Mouse (Mus musculus): Measurements from ENCODE around the gene Slco2a1.
A peak's percentile ranks its signal among the peaks of the same experiment; 100 is the strongest.

Slco2a1 gene

DNA sequence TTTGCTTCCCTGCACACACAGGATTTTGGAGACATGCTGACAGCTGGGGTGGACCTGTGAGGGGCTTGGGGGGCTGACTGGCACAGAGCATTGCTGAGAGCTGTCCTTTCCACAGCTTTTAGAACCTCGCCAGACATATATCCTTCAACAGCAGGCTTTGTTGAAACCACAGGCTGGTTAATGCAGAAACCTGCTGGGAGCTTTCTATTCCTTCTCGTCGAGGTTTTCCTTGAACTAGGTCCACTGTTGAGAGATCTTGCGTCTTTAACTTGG is 2.6 kb downstream of the Slco2a1 start:
- no peak for TF ChIP-seq POU5F1 (IDR thresholded peaks at IDR 0.05; ENCODE audit: borderline replicate concordance, low read length)
- no peak for TF ChIP-seq CTCF (conservative IDR thresholded peaks at IDR 0.05; ENCODE audit: low read length)
- no peak for TF ChIP-seq NANOG (IDR thresholded peaks at IDR 0.05; ENCODE audit: borderline replicate concordance, low read length)
- Histone ChIP-seq H3K4me1 (replicated peaks; ENCODE audit: low read depth, low read length) (no peaks in the 10 kb centered on the region), H3K9me3 (ENCODE audit: low read length) (no peaks in the 10 kb centered on the region), H3K4me3 (replicated peaks; ENCODE audit: low read length) (no peak overlapping the region), H3K36me3 (ENCODE audit: insufficient read depth, low read length) (no peaks in the 10 kb centered on the region), H3K27me3 (ENCODE audit: insufficient read depth, low read length) (no peaks in the 10 kb centered on the region)

DNA sequence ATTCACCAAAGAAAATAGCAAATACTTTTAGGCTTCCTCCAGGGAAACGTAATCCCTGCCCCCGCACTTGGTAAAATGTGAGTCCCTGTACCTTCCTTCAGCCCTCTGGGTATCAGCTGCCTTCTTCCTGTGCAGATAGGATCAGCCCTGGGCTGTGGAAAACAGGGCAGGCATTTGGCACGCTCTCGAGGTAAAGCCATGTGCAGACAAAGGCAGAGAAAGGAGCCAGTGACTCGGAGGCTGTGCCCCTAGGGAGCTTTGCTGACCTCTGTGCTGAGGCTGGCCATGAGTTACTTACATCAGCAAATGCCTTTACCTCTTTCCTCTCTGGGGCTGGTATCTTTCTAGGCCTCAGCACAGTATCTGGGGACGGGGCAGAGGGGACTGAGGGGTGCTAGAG is 4.4 kb downstream of the Slco2a1 start:
- Histone ChIP-seq H3K36me3 (ENCODE audit: insufficient read depth, low read length) (no peaks in the 10 kb centered on the region), H3K4me1 (replicated peaks; ENCODE audit: low read depth, low read length) (no peaks in the 10 kb centered on the region)

DNA sequence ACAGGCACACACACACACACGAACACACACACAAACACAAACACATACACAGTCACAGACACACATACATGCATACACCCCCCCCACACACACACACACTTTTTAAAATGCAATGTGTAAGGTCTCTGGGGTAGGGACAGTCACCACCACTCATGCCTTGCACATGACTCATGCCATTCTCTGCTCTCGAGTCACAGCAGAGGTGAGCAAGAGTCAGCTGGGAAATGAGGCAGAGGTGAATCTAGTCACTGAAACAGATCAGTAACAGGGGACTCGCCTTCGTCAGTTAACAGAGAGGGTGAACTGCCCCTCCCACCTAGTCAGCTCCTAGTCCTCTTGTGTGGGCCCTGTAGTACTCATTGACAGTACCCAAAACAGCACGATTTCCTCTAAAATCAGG is 5.3 kb downstream of the Slco2a1 start:
- Histone ChIP-seq H3K4me1 (replicated peaks; ENCODE audit: low read depth, low read length) (peaks cover 3% of the 10 kb centered on the region), H3K27me3 (ENCODE audit: insufficient read depth, low read length) (peaks cover 5% of the 10 kb centered on the region; the same call in 1 of the 2 replicates)
- no peak for TF ChIP-seq NANOG (IDR thresholded peaks at IDR 0.05; ENCODE audit: borderline replicate concordance, low read length)
- TF ChIP-seq POU5F1 (IDR thresholded peaks at IDR 0.05; ENCODE audit: borderline replicate concordance, low read length) = no peak
- no peak for TF ChIP-seq CTCF (conservative IDR thresholded peaks at IDR 0.05; ENCODE audit: low read length)

More for the DNA sequence above, 4.4 kb downstream of the Slco2a1 start:
- TF ChIP-seq NANOG (IDR thresholded peaks at IDR 0.05; ENCODE audit: borderline replicate concordance, low read length) (no peak), POU5F1 (IDR thresholded peaks at IDR 0.05; ENCODE audit: borderline replicate concordance, low read length) (no peak), CTCF (conservative IDR thresholded peaks at IDR 0.05; ENCODE audit: low read length) (no peak)
- Histone ChIP-seq H3K27me3 (ENCODE audit: insufficient read depth, low read length) (0 out of 2 replicates have a peak, but pooled peaks cover 3% of the 10 kb centered on the region), H3K4me3 (replicated peaks; ENCODE audit: low read length) (no peak overlapping the region), H3K9me3 (ENCODE audit: low read length) (no peaks in the 10 kb centered on the region)

DNA sequence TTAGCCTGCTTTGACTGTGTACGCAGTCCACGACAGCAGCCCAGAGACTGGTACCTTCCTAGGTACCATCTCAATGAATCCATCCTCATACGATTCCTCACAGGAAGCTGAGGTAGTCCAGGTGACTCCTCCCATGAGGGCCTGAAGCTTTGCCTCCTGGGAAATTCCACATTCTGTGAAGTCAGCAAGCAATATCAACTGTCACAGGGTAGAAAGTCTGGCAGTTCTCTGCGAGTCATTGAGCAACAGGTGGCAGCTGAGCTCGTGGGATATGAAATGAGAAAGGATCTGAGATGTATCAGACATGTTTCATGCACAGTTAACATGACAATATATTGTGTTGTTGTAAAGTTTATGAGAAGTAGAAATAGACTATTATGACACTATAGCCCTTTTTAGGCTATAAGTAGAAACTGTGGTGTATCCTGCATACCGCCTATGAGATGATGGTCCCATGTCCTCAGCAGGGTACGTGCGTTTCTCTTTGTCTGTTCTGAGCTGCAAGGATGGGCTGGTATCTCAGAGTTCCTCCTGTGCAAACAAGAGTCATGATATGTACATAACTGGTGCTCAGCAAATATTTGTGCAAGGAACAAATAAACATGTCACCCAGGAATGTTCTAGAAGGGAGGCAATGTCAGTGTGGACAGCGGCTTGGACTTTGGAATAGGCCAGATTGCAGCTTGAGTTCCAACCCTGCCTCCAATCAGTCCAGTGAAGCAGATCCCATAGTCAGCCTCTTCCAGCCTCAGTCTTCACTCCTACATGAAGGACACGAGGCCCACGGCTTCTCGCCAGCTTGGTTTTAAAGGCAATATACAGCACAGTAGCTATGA is 7.5 kb downstream of the Slco2a1 start:
- H3K27me3 ChIP-seq (ENCODE audit: insufficient read depth, low read length) = peaks cover 11% of the 10 kb centered on the region; the same call in 1 of the 2 replicates
- TF ChIP-seq NANOG (IDR thresholded peaks at IDR 0.05; ENCODE audit: borderline replicate concordance, low read length) = no peak
- no peak for TF ChIP-seq CTCF (conservative IDR thresholded peaks at IDR 0.05; ENCODE audit: low read length)
- TF ChIP-seq POU5F1 (IDR thresholded peaks at IDR 0.05; ENCODE audit: borderline replicate concordance, low read length) = no peak
- H3K4me3 ChIP-seq (replicated peaks; ENCODE audit: low read length) = no peak overlapping the region
- H3K36me3 ChIP-seq (ENCODE audit: insufficient read depth, low read length) = no peaks in the 10 kb centered on the region
- H3K9me3 ChIP-seq (ENCODE audit: low read length) = no peaks in the 10 kb centered on the region
- H3K4me1 ChIP-seq (replicated peaks; ENCODE audit: low read depth, low read length) = peaks cover 25% of the 10 kb centered on the region

More for the DNA sequence above, 5.3 kb downstream of the Slco2a1 start:
- Histone ChIP-seq H3K36me3 (ENCODE audit: insufficient read depth, low read length) (no peaks in the 10 kb centered on the region), H3K4me3 (replicated peaks; ENCODE audit: low read length) (no peak overlapping the region), H3K9me3 (ENCODE audit: low read length) (no peaks in the 10 kb centered on the region)

DNA sequence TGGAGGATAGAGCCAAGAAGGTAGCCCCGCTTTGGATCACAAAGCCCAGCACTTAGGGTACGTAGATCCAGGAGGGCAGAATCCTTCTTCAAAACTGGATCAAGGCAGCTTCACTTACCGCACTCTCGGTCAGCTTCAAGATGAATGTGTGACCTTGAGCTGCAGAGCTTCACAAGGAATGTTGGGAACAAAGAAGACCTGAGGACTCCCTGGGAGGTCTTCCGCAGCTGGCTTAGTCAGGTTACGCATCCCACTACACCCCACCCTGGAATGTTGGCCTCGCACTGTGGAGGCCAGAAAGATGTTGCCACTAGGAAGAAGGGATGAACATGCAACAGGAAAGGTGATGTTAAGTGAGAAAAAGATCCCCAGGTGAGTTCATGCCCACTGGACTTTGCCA is 11.9 kb downstream of the Slco2a1 start:
- peaks cover 43% of the 10 kb centered on the region for H3K4me1 ChIP-seq (replicated peaks; ENCODE audit: low read depth, low read length)
- H3K9me3 ChIP-seq (ENCODE audit: low read length) = peaks cover 5% of the 10 kb centered on the region; the same call in 1 of the 2 replicates
- TF ChIP-seq CTCF (conservative IDR thresholded peaks at IDR 0.05; ENCODE audit: low read length) = no peak
- TF ChIP-seq NANOG (IDR thresholded peaks at IDR 0.05; ENCODE audit: borderline replicate concordance, low read length) = peak; percentile 66; the same call in 1 of the 2 replicates
- peak overlapping the region; percentile 21 for H3K4me3 ChIP-seq (replicated peaks; ENCODE audit: low read length)
- H3K27me3 ChIP-seq (ENCODE audit: insufficient read depth, low read length) = peaks cover 17% of the 10 kb centered on the region
- H3K36me3 ChIP-seq (ENCODE audit: insufficient read depth, low read length) = no peaks in the 10 kb centered on the region

DNA sequence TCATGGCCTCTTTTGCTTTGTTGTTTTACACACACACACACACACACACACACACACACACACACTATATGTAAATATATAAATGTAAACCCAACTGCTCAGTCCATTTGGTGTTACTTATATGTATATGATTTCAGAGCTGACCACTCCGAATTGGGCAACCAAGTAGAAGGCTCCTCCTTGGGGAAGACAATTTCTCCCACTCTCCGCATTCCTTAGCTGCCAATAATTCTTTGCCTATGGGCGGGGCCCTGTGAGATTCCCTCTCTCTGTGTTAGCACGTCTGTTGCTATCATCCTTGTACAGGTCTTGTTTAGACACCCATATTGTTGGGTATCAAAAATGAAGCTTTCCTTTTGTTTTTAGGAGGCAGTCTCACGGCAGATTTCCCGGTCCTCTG is 15.8 kb downstream of the Slco2a1 start:
- H3K36me3 ChIP-seq (ENCODE audit: insufficient read depth, low read length) = no peaks in the 10 kb centered on the region
- H3K4me3 ChIP-seq (replicated peaks; ENCODE audit: low read length) = no peak overlapping the region
- no peak for TF ChIP-seq NANOG (IDR thresholded peaks at IDR 0.05; ENCODE audit: borderline replicate concordance, low read length)
- no peak for TF ChIP-seq CTCF (conservative IDR thresholded peaks at IDR 0.05; ENCODE audit: low read length)
- TF ChIP-seq POU5F1 (IDR thresholded peaks at IDR 0.05; ENCODE audit: borderline replicate concordance, low read length) = no peak
- H3K9me3 ChIP-seq (ENCODE audit: low read length) = peaks cover 7% of the 10 kb centered on the region; the same call in 1 of the 2 replicates
- peaks cover 57% of the 10 kb centered on the region for H3K4me1 ChIP-seq (replicated peaks; ENCODE audit: low read depth, low read length)
- H3K27me3 ChIP-seq (ENCODE audit: insufficient read depth, low read length) = peaks cover 46% of the 10 kb centered on the region

DNA sequence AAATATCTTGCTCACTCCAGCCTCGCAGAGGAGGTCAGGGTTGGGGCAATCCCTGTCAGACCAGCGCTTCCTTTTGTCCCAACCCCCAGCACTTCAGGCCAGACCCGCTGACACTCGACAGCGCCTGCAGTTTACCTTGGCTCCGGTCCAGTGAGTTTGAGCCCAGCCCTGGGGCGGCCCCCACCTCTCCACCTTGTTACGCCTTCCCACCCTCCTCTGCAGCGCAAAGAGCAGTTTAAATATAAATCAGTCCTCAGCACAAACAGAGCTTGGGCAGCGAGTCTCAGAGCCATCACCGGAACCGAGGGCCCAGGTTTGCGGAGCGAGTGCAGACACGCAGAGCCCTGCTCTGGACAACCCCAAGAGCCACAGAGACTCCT is 19.2 kb downstream of the Slco2a1 start:
- no peaks in the 10 kb centered on the region for H3K36me3 ChIP-seq (ENCODE audit: insufficient read depth, low read length)
- peaks cover 32% of the 10 kb centered on the region for H3K4me1 ChIP-seq (replicated peaks; ENCODE audit: low read depth, low read length)
- peaks cover 7% of the 10 kb centered on the region; the same call in 1 of the 2 replicates for H3K9me3 ChIP-seq (ENCODE audit: low read length)
- H3K27me3 ChIP-seq (ENCODE audit: insufficient read depth, low read length) = peaks cover 61% of the 10 kb centered on the region
- TF ChIP-seq NANOG (IDR thresholded peaks at IDR 0.05; ENCODE audit: borderline replicate concordance, low read length) (no peak), CTCF (conservative IDR thresholded peaks at IDR 0.05; ENCODE audit: low read length) (no peak), POU5F1 (IDR thresholded peaks at IDR 0.05; ENCODE audit: borderline replicate concordance, low read length) (no peak)
- peak overlapping the region; percentile 76 for H3K4me3 ChIP-seq (replicated peaks; ENCODE audit: low read length)

DNA sequence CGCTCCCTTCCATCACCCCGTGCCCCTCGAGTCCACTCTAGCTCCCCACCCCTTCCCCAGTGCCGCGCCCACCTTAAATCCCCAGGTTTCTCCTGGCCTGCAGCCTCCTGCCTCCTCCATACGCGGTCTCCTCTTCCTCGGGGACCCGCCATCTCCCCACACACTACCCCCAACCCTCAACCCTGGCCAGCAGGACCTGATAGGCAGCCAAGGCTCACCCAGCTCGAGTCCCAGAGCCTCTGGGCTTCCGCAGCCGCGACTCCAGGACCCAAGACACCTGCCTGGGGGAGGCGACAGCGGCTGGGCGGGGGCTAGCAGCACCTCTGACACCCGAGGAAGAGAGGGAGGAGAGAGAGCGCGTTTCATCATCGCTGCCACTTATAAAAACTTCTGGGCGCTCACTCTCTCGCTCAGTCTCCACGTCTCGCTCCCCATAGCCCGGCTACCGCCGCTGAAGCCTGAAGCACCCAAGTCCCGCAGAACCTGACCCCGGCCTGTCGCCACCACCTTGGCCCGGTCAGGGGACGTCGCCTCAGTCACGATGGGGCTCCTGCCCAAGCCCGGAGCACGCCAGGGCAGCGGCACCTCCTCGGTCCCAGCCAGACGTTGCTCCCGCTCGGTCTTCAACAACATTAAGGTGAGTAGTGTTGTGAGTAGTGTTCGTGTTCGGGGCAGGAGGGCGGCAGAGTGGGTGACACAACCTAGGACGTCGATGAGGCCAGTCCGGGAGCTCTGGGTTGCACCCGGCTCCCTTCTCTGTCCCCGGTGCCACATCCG is 19.8 kb downstream of the Slco2a1 start:
- Histone ChIP-seq H3K36me3 (ENCODE audit: insufficient read depth, low read length) (no peaks in the 10 kb centered on the region), H3K4me1 (replicated peaks; ENCODE audit: low read depth, low read length) (peaks cover 29% of the 10 kb centered on the region), H3K4me3 (replicated peaks; ENCODE audit: low read length) (peak overlapping the region; percentile 76), H3K9me3 (ENCODE audit: low read length) (peaks cover 7% of the 10 kb centered on the region; the same call in 1 of the 2 replicates), H3K27me3 (ENCODE audit: insufficient read depth, low read length) (peaks cover 61% of the 10 kb centered on the region)
- TF ChIP-seq CTCF (conservative IDR thresholded peaks at IDR 0.05; ENCODE audit: low read length) = no peak
- TF ChIP-seq POU5F1 (IDR thresholded peaks at IDR 0.05; ENCODE audit: borderline replicate concordance, low read length) = no peak
- TF ChIP-seq NANOG (IDR thresholded peaks at IDR 0.05; ENCODE audit: borderline replicate concordance, low read length) = no peak

All from E14TG2a.4 (cell line).